In the genomic region with DNA sequence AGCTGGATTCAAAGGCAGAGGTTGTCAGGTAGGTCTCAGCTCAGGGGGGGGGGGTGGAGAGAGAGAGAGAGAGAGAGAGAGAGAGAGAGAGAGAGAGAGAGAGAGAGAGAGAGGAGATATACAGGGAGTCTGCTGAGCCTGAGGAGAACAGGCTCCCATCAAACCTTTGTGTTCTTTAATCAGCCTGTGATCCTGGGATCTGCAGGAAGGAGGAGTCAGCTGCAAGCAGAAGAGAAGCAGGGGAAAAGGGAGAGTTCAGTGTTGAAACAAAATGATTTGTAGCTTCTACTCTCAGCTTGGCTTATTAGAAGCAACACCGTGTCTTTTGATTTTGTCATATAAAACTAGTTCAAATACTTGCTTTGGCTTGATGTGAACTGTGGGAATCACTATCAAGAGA, we compare ENCODE assay signal across 8 mouse cellular contexts. TPM values are rescaled to one million over a fixed set of nuclear protein-coding genes. Genes with fewer than 3 reads are reported as not detected.
DNase-seq lines count a peak whose midpoint lies in the region; ATAC-seq and TF ChIP-seq lines count a peak whose summit lies in the region.

Gene Gpr149 (minus strand): TSS at position 168 of the 400 bp plus-strand sequence.

- H3K4me3 ChIP-seq in left cerebral cortex, adult 2 months: peak within 1 kb of the TSS; percentile 52
- H3K4me3 ChIP-seq in embryonic facial prominence, embryonic 15.5 days (replicated peaks): peak within 1 kb of the TSS; percentile 44
- peak within 1 kb of the TSS; percentile 38 for H3K4me3 ChIP-seq in intestine, embryonic 15.5 days (replicated peaks)
- peak within 1 kb of the TSS; percentile 43 for H3K4me3 ChIP-seq in neural tube, embryonic 12.5 days

- DNase-seq in left cerebral cortex, adult 2 months (ENCODE audit: extremely low spot score in 1 of 2, low spot score in 2 of 2): no peak
- no peak for DNase-seq in left cerebral cortex, adult 11 months (ENCODE audit: low spot score)
- DNase-seq in thymus, postnatal 25 days: no peak
- DNase-seq in right cerebral cortex, adult 2 months (ENCODE audit: low spot score in 2 of 2): no peak
- no peak for DNase-seq in adrenal gland, postnatal 10 days

- intact Hi-C loops in left cerebral cortex, adult 2 months (cut with DNase I): no loop called here

- H3K9me3 ChIP-seq in embryonic facial prominence, embryonic 15.5 days (replicated peaks): no peaks in the 10 kb centered on the region
- no peaks in the 10 kb centered on the region for H3K9me3 ChIP-seq in intestine, embryonic 15.5 days
- no peaks in the 10 kb centered on the region for H3K9me3 ChIP-seq in neural tube, embryonic 12.5 days

- no peaks in the 10 kb centered on the region for H3K36me3 ChIP-seq in embryonic facial prominence, embryonic 15.5 days
- no peaks in the 10 kb centered on the region for H3K36me3 ChIP-seq in intestine, embryonic 15.5 days
- no peaks in the 10 kb centered on the region for H3K36me3 ChIP-seq in neural tube, embryonic 12.5 days

- WGBS in embryonic facial prominence, embryonic 15.5 days: 67% methylated on average over 1 of the region's 1 CpGs
- WGBS in intestine, embryonic 15.5 days: 77% methylated on average over 1 of the region's 1 CpGs
- WGBS in neural tube, embryonic 12.5 days: 75% methylated on average over 1 of the region's 1 CpGs

- peaks cover 11% of the 10 kb centered on the region; the same call in 1 of the 2 replicates for H3K4me1 ChIP-seq in embryonic facial prominence, embryonic 15.5 days
- H3K4me1 ChIP-seq in intestine, embryonic 15.5 days (replicated peaks): peaks cover 4% of the 10 kb centered on the region; the same call in 1 of the 2 replicates
- 0 out of 2 replicates have a peak, but pooled peaks cover 5% of the 10 kb centered on the region for H3K4me1 ChIP-seq in neural tube, embryonic 12.5 days

- H3K27ac ChIP-seq in left cerebral cortex, adult 2 months: no peak within 1 kb of the TSS
- H3K27ac ChIP-seq in embryonic facial prominence, embryonic 15.5 days (replicated peaks): no peak within 1 kb of the TSS
- H3K27ac ChIP-seq in intestine, embryonic 15.5 days: no peak within 1 kb of the TSS
- H3K27ac ChIP-seq in neural tube, embryonic 12.5 days: no peak within 1 kb of the TSS

- H3K9ac ChIP-seq in embryonic facial prominence, embryonic 15.5 days: no peak within 1 kb of the TSS
- no peak within 1 kb of the TSS for H3K9ac ChIP-seq in intestine, embryonic 15.5 days
- no peak within 1 kb of the TSS for H3K9ac ChIP-seq in neural tube, embryonic 12.5 days

- H3K27me3 ChIP-seq in embryonic facial prominence, embryonic 15.5 days: peaks cover 17% of the 10 kb centered on the region
- H3K27me3 ChIP-seq in intestine, embryonic 15.5 days (replicated peaks): peaks cover 4% of the 10 kb centered on the region; the same call in 1 of the 2 replicates
- H3K27me3 ChIP-seq in neural tube, embryonic 12.5 days (replicated peaks): peaks cover 15% of the 10 kb centered on the region

- no peak for ATAC-seq in embryonic facial prominence, embryonic 15.5 days (ENCODE audit: insufficient number of reproducible peaks, low FRiP score, low TSS enrichment, low read depth)
- ATAC-seq in intestine, embryonic 15.5 days: no peak
- no peak for ATAC-seq in neural tube, embryonic 12.5 days (ENCODE audit: low FRiP score, low read depth)

- peak within 1 kb of the TSS; percentile 71 for H3K4me2 ChIP-seq in embryonic facial prominence, embryonic 15.5 days (replicated peaks)
- H3K4me2 ChIP-seq in intestine, embryonic 15.5 days (replicated peaks): peak within 1 kb of the TSS; percentile 86
- H3K4me2 ChIP-seq in neural tube, embryonic 12.5 days (replicated peaks): peak within 1 kb of the TSS; percentile 81

- TF ChIP-seq CTCF in left cerebral cortex, adult 2 months (IDR thresholded peaks at IDR 0.05): no peak

RNA-seq across cellular contexts. Expression of gene Gpr149, which starts in this region (rescaled TPM):
- 1 to 10 TPM in 1 of 2 experiments, under 1 TPM in 1; 0.84 to 1.9 TPM for total RNA-seq in left cerebral cortex, adult 2 months (2021)
- 0.50 and 0.89 TPM in 2 replicates for polyA plus RNA-seq in embryonic facial prominence, embryonic 15.5 days (2015; fragmentation: Nextera tagmentation; extraction: Ambion mirVana)
- polyA plus RNA-seq in intestine, embryonic 15.5 days (2015; fragmentation: Nextera tagmentation; extraction: Ambion mirVana): 0.13 and 0.24 TPM in 2 replicates
- polyA plus RNA-seq in neural tube, embryonic 12.5 days (2016; fragmentation: Nextera tagmentation; extraction: Ambion mirVana): 0.29 and 0.82 TPM in 2 replicates
- not detected for total RNA-seq in adrenal gland, postnatal 10 days (2021)
